Mouse (Mus musculus): Measurements from ENCODE around the gene Zfp536. TPM values are rescaled to one million over a fixed set of nuclear protein-coding genes. Genes with fewer than 3 reads are reported as not detected.

Zfp536 gene
- polyA plus RNA-seq, 1 experiment from 2014 or later = 3.9 TPM

- no peaks in the 10 kb centered on the region for H3K27me3 ChIP-seq (ENCODE audit: control insufficient read depth, insufficient read depth, low read length)
- no peak overlapping the region for H3K9ac ChIP-seq (ENCODE audit: low read length)
- H3K4me3 ChIP-seq (ENCODE audit: control insufficient read depth in 1 of 2, insufficient read depth in 1 of 2, low read depth in 1 of 2, low read length in 2 of 2) = no peak overlapping the region
- no peak overlapping the region for H3K4me2 ChIP-seq (ENCODE audit: low read length)
- H3K9me3 ChIP-seq (ENCODE audit: control insufficient read depth, low read length) = no peaks in the 10 kb centered on the region
- no peak for ATAC-seq (ENCODE audit: insufficient number of reproducible peaks, insufficient read depth, low FRiP score, low read depth)
- no peaks in the 10 kb centered on the region for H3K4me1 ChIP-seq (ENCODE audit: control insufficient read depth in 2 of 2, insufficient read depth in 2 of 2, low read length in 2 of 2)
- 64% methylated on average over 7 of the region's 7 CpGs for WGBS
- no peaks in the 10 kb centered on the region for H3K36me3 ChIP-seq (ENCODE audit: control insufficient read depth, insufficient read depth, low read length)
- H3K27ac ChIP-seq (replicated peaks in 1 of 2; ENCODE audit: control insufficient read depth in 1 of 2, insufficient read depth in 1 of 2, low read depth in 2 of 2, low read length in 2 of 2) = no peak overlapping the region
These were observed 340.3 kb downstream of the Zfp536 start for GRCm38 (mm10) chr7:37433156-37433555.

GRCm38 (mm10) chr7:37431471-37431870 is 342.0 kb downstream of the Zfp536 start:
- Histone ChIP-seq H3K9ac (ENCODE audit: low read length) (no peak overlapping the region), H3K9me3 (ENCODE audit: control insufficient read depth, low read length) (no peaks in the 10 kb centered on the region), H3K4me1 (ENCODE audit: control insufficient read depth in 2 of 2, insufficient read depth in 2 of 2, low read length in 2 of 2) (no peaks in the 10 kb centered on the region), H3K36me3 (ENCODE audit: control insufficient read depth, insufficient read depth, low read length) (no peaks in the 10 kb centered on the region), H3K4me3 (ENCODE audit: control insufficient read depth in 1 of 2, insufficient read depth in 1 of 2, low read depth in 1 of 2, low read length in 2 of 2) (no peak overlapping the region), H3K4me2 (ENCODE audit: low read length) (no peak overlapping the region), H3K27ac (replicated peaks in 1 of 2; ENCODE audit: control insufficient read depth in 1 of 2, insufficient read depth in 1 of 2, low read depth in 2 of 2, low read length in 2 of 2) (no peak overlapping the region), H3K27me3 (ENCODE audit: control insufficient read depth, insufficient read depth, low read length) (no peaks in the 10 kb centered on the region)
- no peak for ATAC-seq (ENCODE audit: insufficient number of reproducible peaks, insufficient read depth, low FRiP score, low read depth)
- 71% methylated on average over 10 of the region's 10 CpGs for WGBS

- ATAC-seq (ENCODE audit: insufficient number of reproducible peaks, insufficient read depth, low FRiP score, low read depth) = no peak
- no peak overlapping the region for H3K4me2 ChIP-seq (ENCODE audit: low read length)
These were observed 347.4 kb downstream of the Zfp536 start for GRCm38 (mm10) chr7:37426061-37426460.

GRCm38 (mm10) chr7:37422966-37423365 is 350.5 kb downstream of the Zfp536 start:
- H3K27ac ChIP-seq (replicated peaks in 1 of 2; ENCODE audit: control insufficient read depth in 1 of 2, insufficient read depth in 1 of 2, low read depth in 2 of 2, low read length in 2 of 2) = no peak overlapping the region
- no peaks in the 10 kb centered on the region for H3K36me3 ChIP-seq (ENCODE audit: control insufficient read depth, insufficient read depth, low read length)
- 67% methylated on average over 2 of the region's 2 CpGs for WGBS
- no peaks in the 10 kb centered on the region for H3K9me3 ChIP-seq (ENCODE audit: control insufficient read depth, low read length)
- no peak overlapping the region for H3K4me2 ChIP-seq (ENCODE audit: low read length)
- no peak overlapping the region for H3K9ac ChIP-seq (ENCODE audit: low read length)
- no peaks in the 10 kb centered on the region for H3K4me1 ChIP-seq (ENCODE audit: control insufficient read depth in 2 of 2, insufficient read depth in 2 of 2, low read length in 2 of 2)
- H3K27me3 ChIP-seq (ENCODE audit: control insufficient read depth, insufficient read depth, low read length) = no peaks in the 10 kb centered on the region
- no peak for ATAC-seq (ENCODE audit: insufficient number of reproducible peaks, insufficient read depth, low FRiP score, low read depth)
- no peak overlapping the region for H3K4me3 ChIP-seq (ENCODE audit: control insufficient read depth in 1 of 2, insufficient read depth in 1 of 2, low read depth in 1 of 2, low read length in 2 of 2)

More at GRCm38 (mm10) chr7:37426061-37426460, 347.4 kb downstream of the Zfp536 start:
- H3K36me3 ChIP-seq (ENCODE audit: control insufficient read depth, insufficient read depth, low read length) = no peaks in the 10 kb centered on the region
- no peaks in the 10 kb centered on the region for H3K4me1 ChIP-seq (ENCODE audit: control insufficient read depth in 2 of 2, insufficient read depth in 2 of 2, low read length in 2 of 2)
- H3K9me3 ChIP-seq (ENCODE audit: control insufficient read depth, low read length) = no peaks in the 10 kb centered on the region
- no peak overlapping the region for H3K4me3 ChIP-seq (ENCODE audit: control insufficient read depth in 1 of 2, insufficient read depth in 1 of 2, low read depth in 1 of 2, low read length in 2 of 2)
- H3K27me3 ChIP-seq (ENCODE audit: control insufficient read depth, insufficient read depth, low read length) = no peaks in the 10 kb centered on the region
- no peak overlapping the region for H3K9ac ChIP-seq (ENCODE audit: low read length)
- H3K27ac ChIP-seq (replicated peaks in 1 of 2; ENCODE audit: control insufficient read depth in 1 of 2, insufficient read depth in 1 of 2, low read depth in 2 of 2, low read length in 2 of 2) = no peak overlapping the region

Other genes with a start within 250 kb of the Zfp536 start
- 33.6 and 33.9 TPM in 2 replicates for gene Uri1, start 249.9 kb upstream of the Zfp536 start, polyA plus RNA-seq (2014; fragmentation: Nextera tagmentation; extraction: Ambion mirVana)